Mouse (Mus musculus): ENCODE results near the gene Fat3.

DNA sequence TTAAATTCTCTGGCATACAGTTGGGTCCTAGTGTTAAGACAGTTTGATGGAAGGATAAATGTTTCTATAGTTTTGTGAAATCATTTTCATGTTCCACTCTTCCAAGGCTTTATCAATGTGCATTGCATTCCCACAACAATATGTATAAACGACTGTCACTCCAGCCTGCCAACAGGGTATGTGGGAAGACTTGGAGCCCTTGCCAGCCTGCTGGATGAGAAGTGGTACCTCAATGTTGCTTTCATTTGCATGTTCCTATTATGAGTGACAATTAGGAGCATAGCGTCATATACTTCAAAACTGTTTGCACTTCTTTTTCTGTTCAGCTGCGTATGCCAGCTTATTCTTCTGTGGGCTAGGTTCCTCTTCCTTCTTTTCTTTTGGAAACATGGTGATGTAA lies 489.7 kb downstream of the Fat3 start:
- TF ChIP-seq EP300 (optimal IDR thresholded peaks at IDR 0.05) (no peak), CTCF (IDR thresholded peaks at IDR 0.05; ENCODE audit: low read depth) (no peak)
